In the genomic region with DNA sequence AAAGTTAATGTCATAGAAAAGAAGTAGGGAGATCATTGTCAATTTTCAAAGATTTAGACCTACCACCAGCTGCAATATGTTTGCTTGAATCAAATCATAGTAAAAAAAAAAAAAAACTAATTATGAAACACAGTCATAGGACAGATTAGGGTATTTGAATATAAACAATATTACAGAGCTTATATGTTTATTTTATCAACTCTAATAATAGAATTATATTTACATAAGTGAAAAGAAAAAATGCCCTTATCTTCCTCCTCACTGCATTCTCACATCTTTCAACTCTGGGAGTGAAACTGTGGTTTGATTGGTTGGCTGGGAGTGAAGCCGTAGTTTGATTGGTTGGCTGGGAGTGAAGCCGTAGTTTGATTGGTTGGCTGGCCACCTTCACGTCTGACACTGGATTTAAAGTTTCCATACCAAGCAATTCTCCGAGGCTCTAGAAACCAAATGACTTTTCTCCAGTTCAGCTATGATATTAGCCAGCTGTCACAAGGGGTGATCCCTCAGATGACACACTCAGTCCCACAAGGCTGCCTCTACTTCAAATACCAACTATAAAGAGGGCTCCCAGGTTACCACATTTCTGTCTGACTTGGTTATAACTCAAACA, we compare ENCODE assay signal across 30 mouse cellular contexts. TPM values are rescaled to one million over a fixed set of nuclear protein-coding genes. Genes with fewer than 3 reads are reported as not detected.
"Had no signal": no experiment of that assay in that cellular context is flagged by ENCODE, and none has a peak within 500 bp of the region (broad histone marks: within the 10 kb centered on the region; RNA-seq: fewer than 3 reads in every experiment).

No protein-coding gene starts in this region.

- H3K36me3 ChIP-seq: embryonic facial prominence, embryonic 10.5 days; embryonic facial prominence, embryonic 12.5 days; embryonic facial prominence, embryonic 13.5 days; embryonic facial prominence, embryonic 15.5 days; forebrain, embryonic 10.5 days; forebrain, embryonic 12.5 days; forebrain, embryonic 15.5 days had no signal

- H3K9ac ChIP-seq: embryonic facial prominence, embryonic 12.5 days; embryonic facial prominence, embryonic 13.5 days; embryonic facial prominence, embryonic 15.5 days; forebrain, embryonic 12.5 days; forebrain, embryonic 13.5 days; forebrain, embryonic 15.5 days; forebrain, postnatal 0 days had no signal

- H3K27ac ChIP-seq: embryonic facial prominence, embryonic 10.5 days; embryonic facial prominence, embryonic 12.5 days; embryonic facial prominence, embryonic 13.5 days; embryonic facial prominence, embryonic 15.5 days; forebrain, embryonic 10.5 days; forebrain, embryonic 12.5 days; forebrain, embryonic 13.5 days; forebrain, embryonic 15.5 days; gastrocnemius, adult 2 months; heart, adult 2 months had no signal

- H3K4me2 ChIP-seq: embryonic facial prominence, embryonic 12.5 days; embryonic facial prominence, embryonic 13.5 days; embryonic facial prominence, embryonic 15.5 days; forebrain, embryonic 12.5 days; forebrain, embryonic 13.5 days; forebrain, embryonic 15.5 days had no signal

- ATAC-seq: forebrain, embryonic 13.5 days; forebrain, embryonic 14.5 days; forebrain, embryonic 15.5 days; forebrain, embryonic 16.5 days had no signal

- DNase-seq: cerebellum, adult 8-10 months; cerebellum, adult 9-10 months; cerebellum, adult 9-11 months; cerebellum, postnatal 10 days; cerebellum, postnatal 14 days; cerebellum, postnatal 25 days; cerebellum, postnatal 36 days; embryo, embryonic 11 days; forebrain, postnatal 0 days; gastrocnemius, adult 2 months; gastrocnemius, postnatal 10 days; gastrocnemius, postnatal 14 days; gastrocnemius, postnatal 25 days; gastrocnemius, postnatal 36 days; heart, adult 11 months; heart, adult 18-20 months; heart, adult 2 months had no signal

- H3K9me3 ChIP-seq: embryonic facial prominence, embryonic 12.5 days; embryonic facial prominence, embryonic 15.5 days; forebrain, embryonic 12.5 days; forebrain, embryonic 13.5 days; forebrain, embryonic 15.5 days had no signal

- H3K4me3 ChIP-seq: embryonic facial prominence, embryonic 10.5 days; embryonic facial prominence, embryonic 12.5 days; embryonic facial prominence, embryonic 13.5 days; embryonic facial prominence, embryonic 15.5 days; erythroblast, embryonic 14.5 days; forebrain, embryonic 10.5 days; forebrain, embryonic 12.5 days; forebrain, embryonic 13.5 days; forebrain, embryonic 15.5 days; gastrocnemius, adult 2 months; heart, adult 2 months had no signal

- H3K27me3 ChIP-seq: embryonic facial prominence, embryonic 12.5 days; embryonic facial prominence, embryonic 13.5 days; embryonic facial prominence, embryonic 15.5 days; forebrain, embryonic 15.5 days had no signal

RNA-seq across cellular contexts. Expression of gene Cpxm2, which starts 27.2 kb away (rescaled TPM):
- total RNA-seq: common myeloid progenitor, adult 5-6 weeks; granulocyte monocyte progenitor cell, adult 5-6 weeks had no signal
- polyA plus RNA-seq: erythroblast, embryonic 14.5 days had no signal
